Mouse (Mus musculus): Measurements from ENCODE around the gene Tbc1d14. TPM values are rescaled to one million over a fixed set of nuclear protein-coding genes. Genes with fewer than 3 reads are reported as not detected.
A peak's percentile ranks its signal among the peaks of the same experiment; 100 is the strongest.

The Tbc1d14 gene
- polyA plus RNA-seq, 1 experiment from 2014 or later = 9.3 TPM

DNA sequence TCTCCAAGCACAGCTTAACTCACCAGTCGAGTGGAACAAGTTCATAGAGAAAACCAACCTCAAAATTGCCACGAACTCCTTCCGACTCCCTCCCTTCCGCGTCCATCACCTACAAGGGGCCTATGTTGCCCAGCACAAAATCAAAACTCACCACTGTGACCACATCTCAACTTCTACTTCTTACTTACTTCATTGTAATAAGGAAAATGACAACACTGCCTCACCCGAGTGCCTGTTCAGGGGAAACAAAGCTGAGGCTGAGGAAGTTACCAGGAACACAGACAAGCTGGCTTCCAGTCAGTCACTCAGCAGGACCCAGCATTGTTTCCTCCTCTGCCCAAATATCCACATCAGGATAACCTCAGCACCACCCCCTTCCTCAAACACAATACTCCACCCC, 29.3 kb downstream of the Tbc1d14 start:
- 0 out of 2 replicates have a peak overlapping the region, but pooled peaks have one; percentile 18 for H3K27ac ChIP-seq (ENCODE audit: low read length)
- H3K27me3 ChIP-seq (ENCODE audit: control insufficient read depth, insufficient read depth, low read depth, low read length) = no peaks in the 10 kb centered on the region
- no peak overlapping the region for H3K4me3 ChIP-seq (ENCODE audit: low read depth, low read length)
- 74% methylated on average over 6 of the region's 6 CpGs for WGBS (ENCODE audit: insufficient replicate concordance)
- no peaks in the 10 kb centered on the region for H3K36me3 ChIP-seq (ENCODE audit: control insufficient read depth, insufficient read depth)
- no peak overlapping the region for H3K4me2 ChIP-seq (ENCODE audit: low read depth, low read length)
- no peak for ATAC-seq (ENCODE audit: low read depth)
- no peaks in the 10 kb centered on the region for H3K9me3 ChIP-seq (replicated peaks; ENCODE audit: control insufficient read depth, low read length)
- H3K9ac ChIP-seq (ENCODE audit: low read depth, low read length) = no peak overlapping the region
- peaks cover 37% of the 10 kb centered on the region for H3K4me1 ChIP-seq (ENCODE audit: control insufficient read depth, low read depth, low read length)

DNA sequence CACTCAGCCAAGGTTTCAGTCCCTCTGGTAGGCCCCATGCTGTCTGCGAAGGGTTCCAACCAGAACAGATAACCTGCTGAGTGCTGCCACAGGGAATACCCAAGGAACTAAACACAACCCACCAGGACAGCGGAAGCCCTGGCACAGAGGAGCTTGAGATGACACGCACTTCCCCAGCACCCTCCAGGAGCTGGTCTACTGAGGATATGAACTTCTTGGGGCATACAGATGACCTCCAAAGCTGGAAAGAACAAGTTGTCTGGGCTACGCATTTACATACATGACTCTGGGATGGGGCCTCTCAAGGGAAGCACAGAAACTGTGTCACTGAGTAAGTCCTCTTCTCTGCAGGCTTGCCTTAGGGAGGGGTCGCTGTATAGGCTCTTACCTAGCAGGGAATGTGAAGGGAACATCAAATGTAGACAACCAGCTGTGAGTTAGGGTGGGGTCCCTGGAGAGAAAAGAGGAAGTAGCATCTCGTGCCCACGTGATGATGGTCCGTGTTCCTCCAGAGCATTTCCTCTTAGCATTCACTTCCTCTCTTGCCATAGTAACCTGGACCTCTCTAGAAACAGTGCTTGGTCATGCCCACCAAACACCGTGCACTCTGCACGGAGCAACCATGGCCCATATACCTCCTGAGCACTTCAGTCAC, 30.2 kb downstream of the Tbc1d14 start:
- no peak for ATAC-seq (ENCODE audit: low read depth)
- H3K36me3 ChIP-seq (ENCODE audit: control insufficient read depth, insufficient read depth) = no peaks in the 10 kb centered on the region
- peaks cover 37% of the 10 kb centered on the region for H3K4me1 ChIP-seq (ENCODE audit: control insufficient read depth, low read depth, low read length)
- H3K9me3 ChIP-seq (replicated peaks; ENCODE audit: control insufficient read depth, low read length) = no peaks in the 10 kb centered on the region
- H3K9ac ChIP-seq (ENCODE audit: low read depth, low read length) = no peak overlapping the region
- WGBS (ENCODE audit: insufficient replicate concordance) = 41% methylated on average over 10 of the region's 10 CpGs
- H3K27me3 ChIP-seq (ENCODE audit: control insufficient read depth, insufficient read depth, low read depth, low read length) = no peaks in the 10 kb centered on the region
- peak overlapping the region; percentile 52; the same call in 1 of the 2 replicates for H3K27ac ChIP-seq (ENCODE audit: low read length)
- H3K4me2 ChIP-seq (ENCODE audit: low read depth, low read length) = no peak overlapping the region
- no peak overlapping the region for H3K4me3 ChIP-seq (ENCODE audit: low read depth, low read length)

DNA sequence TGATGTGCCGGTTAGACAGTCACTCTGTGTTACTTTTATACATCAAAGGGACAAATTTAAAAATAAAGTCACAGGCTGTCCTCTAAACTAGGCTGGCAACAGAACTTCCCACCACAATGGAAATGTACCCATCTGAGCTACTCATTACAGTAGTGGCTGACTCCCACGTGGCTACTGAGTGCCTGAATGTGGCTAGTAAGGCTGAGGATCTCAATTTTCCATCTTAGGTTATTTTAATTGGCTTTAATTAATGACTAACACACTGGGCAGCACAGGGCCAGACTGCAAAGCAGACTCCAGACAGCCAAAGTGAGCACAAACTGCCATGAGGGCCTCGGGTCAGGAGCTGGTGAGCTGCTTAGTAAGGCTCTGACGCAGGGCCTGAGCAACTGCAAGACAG, 31.6 kb downstream of the Tbc1d14 start:
- no peaks in the 10 kb centered on the region for H3K9me3 ChIP-seq (replicated peaks; ENCODE audit: control insufficient read depth, low read length)
- no peak for ATAC-seq (ENCODE audit: low read depth)
- H3K9ac ChIP-seq (ENCODE audit: low read depth, low read length) = no peak overlapping the region
- WGBS (ENCODE audit: insufficient replicate concordance) = 75% methylated on average over 4 of the region's 4 CpGs
- H3K36me3 ChIP-seq (ENCODE audit: control insufficient read depth, insufficient read depth) = no peaks in the 10 kb centered on the region
- H3K4me1 ChIP-seq (ENCODE audit: control insufficient read depth, low read depth, low read length) = peaks cover 32% of the 10 kb centered on the region
- no peaks in the 10 kb centered on the region for H3K27me3 ChIP-seq (ENCODE audit: control insufficient read depth, insufficient read depth, low read depth, low read length)
- no peak overlapping the region for H3K4me2 ChIP-seq (ENCODE audit: low read depth, low read length)
- H3K27ac ChIP-seq (ENCODE audit: low read length) = no peak overlapping the region
- no peak overlapping the region for H3K4me3 ChIP-seq (ENCODE audit: low read depth, low read length)

DNA sequence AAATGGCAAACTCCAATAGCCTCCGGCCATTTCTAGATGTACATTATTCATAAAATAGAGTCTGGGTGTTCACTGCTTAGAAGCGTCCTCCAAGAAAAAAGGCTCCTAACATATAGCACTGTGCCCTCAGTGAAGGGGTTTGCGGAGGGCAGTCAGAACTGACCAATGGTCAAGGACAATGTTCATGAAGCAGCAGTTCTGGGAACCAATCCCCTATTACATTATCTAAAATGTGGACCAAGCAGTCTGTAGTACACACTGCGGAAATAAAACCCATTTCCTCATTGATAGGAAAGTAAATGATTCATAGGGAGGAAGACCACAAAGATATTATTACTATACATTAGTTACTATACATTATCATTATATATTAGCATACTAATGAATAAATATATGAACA, 32.6 kb downstream of the Tbc1d14 start:
- no peaks in the 10 kb centered on the region for H3K36me3 ChIP-seq (ENCODE audit: control insufficient read depth, insufficient read depth)
- H3K4me2 ChIP-seq (ENCODE audit: low read depth, low read length) = no peak overlapping the region
- no peaks in the 10 kb centered on the region for H3K27me3 ChIP-seq (ENCODE audit: control insufficient read depth, insufficient read depth, low read depth, low read length)
- no peak for ATAC-seq (ENCODE audit: low read depth)
- H3K27ac ChIP-seq (ENCODE audit: low read length) = no peak overlapping the region
- no peak overlapping the region for H3K9ac ChIP-seq (ENCODE audit: low read depth, low read length)
- WGBS (ENCODE audit: insufficient replicate concordance) = 69% methylated on average over 4 of the region's 4 CpGs
- no peak overlapping the region for H3K4me3 ChIP-seq (ENCODE audit: low read depth, low read length)
- H3K9me3 ChIP-seq (replicated peaks; ENCODE audit: control insufficient read depth, low read length) = no peaks in the 10 kb centered on the region
- peaks cover 32% of the 10 kb centered on the region for H3K4me1 ChIP-seq (ENCODE audit: control insufficient read depth, low read depth, low read length)

DNA sequence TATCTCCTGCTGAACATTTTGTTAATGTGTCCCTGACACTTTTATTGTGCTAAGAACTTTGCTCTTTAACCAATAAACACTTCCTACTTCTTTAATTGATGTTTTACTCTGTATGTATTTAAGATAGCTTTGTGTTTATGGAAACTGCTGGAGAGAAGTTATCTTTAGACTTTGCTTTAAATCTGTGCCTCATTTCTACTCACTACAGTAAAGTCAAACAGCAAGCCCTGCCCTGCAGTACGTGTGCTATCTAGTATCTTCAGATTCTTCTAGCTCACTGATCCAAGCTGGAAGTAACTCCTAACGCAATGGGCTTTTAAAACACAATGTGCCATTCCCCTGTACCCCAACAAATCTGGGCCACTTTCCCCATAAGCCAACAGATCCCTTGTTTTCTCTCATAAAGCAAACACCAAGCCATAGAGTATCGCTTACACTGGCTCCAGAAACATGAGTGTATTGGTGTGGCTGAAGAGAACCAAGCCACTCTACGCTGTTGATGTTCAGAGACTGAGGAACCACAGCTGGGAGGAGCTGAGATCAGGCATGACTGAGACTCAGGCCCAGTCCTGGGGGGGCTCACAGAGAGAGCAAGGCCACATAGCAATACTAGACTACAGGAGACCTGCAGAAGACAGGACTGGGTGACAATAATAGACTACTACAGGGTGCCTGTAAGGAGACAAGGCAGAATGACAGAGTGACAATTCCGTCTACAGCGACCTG, 33.4 kb downstream of the Tbc1d14 start:
- Histone ChIP-seq H3K4me2 (ENCODE audit: low read depth, low read length) (no peak overlapping the region), H3K4me3 (ENCODE audit: low read depth, low read length) (no peak overlapping the region), H3K36me3 (ENCODE audit: control insufficient read depth, insufficient read depth) (no peaks in the 10 kb centered on the region), H3K9ac (ENCODE audit: low read depth, low read length) (no peak overlapping the region), H3K9me3 (replicated peaks; ENCODE audit: control insufficient read depth, low read length) (no peaks in the 10 kb centered on the region), H3K27me3 (ENCODE audit: control insufficient read depth, insufficient read depth, low read depth, low read length) (no peaks in the 10 kb centered on the region), H3K27ac (ENCODE audit: low read length) (peak overlapping the region; percentile 64), H3K4me1 (ENCODE audit: control insufficient read depth, low read depth, low read length) (peaks cover 28% of the 10 kb centered on the region)
- 62% methylated on average over 6 of the region's 6 CpGs for WGBS (ENCODE audit: insufficient replicate concordance)
- no peak for ATAC-seq (ENCODE audit: low read depth)

DNA sequence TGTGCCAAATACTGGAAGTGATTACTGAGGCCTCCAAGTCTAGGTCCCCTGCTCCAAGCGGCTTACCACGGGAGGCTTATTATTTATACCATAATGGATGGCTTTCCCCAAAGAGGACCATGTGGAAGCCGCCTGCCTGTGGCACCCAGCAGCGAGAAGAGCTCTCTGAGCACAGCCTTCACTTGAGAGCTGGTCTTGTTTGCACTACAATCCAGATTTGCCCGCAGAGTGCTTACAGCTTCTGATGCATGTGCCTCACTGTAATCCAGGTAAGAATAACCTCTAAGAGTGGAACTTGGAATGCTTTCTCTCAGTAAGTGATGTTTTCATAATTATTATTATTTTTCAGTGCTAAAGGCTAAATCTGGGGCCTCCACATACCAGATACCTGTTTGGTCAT, 34.0 kb downstream of the Tbc1d14 start:
- Histone ChIP-seq H3K4me3 (ENCODE audit: low read depth, low read length) (no peak overlapping the region), H3K27ac (ENCODE audit: low read length) (no peak overlapping the region), H3K4me1 (ENCODE audit: control insufficient read depth, low read depth, low read length) (peaks cover 23% of the 10 kb centered on the region), H3K36me3 (ENCODE audit: control insufficient read depth, insufficient read depth) (no peaks in the 10 kb centered on the region), H3K27me3 (ENCODE audit: control insufficient read depth, insufficient read depth, low read depth, low read length) (no peaks in the 10 kb centered on the region), H3K9me3 (replicated peaks; ENCODE audit: control insufficient read depth, low read length) (no peaks in the 10 kb centered on the region), H3K4me2 (ENCODE audit: low read depth, low read length) (no peak overlapping the region), H3K9ac (ENCODE audit: low read depth, low read length) (no peak overlapping the region)
- 75% methylated on average over 5 of the region's 5 CpGs for WGBS (ENCODE audit: insufficient replicate concordance)
- ATAC-seq (ENCODE audit: low read depth) = no peak

DNA sequence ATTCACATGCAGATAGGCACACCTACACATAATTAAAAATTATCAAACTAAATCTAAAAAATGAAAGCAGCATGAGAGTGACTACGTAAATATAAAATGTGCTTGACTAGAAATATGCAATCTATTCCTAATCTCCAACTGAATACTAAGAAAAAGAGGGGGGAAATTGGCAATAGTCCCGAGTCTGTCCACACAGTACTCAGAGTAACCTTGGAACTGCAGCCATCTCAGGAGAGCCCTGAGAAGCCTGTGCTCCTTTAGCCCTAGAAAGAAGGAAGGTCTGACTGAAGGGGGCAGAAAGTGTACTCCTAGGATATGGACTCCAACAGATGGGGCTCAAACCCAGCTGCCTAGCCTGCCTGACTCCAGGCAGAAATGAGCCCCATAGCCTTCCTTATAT, 34.5 kb downstream of the Tbc1d14 start:
- H3K27ac ChIP-seq (ENCODE audit: low read length) = peak overlapping the region; percentile 24; the same call in 1 of the 2 replicates
- no peak overlapping the region for H3K4me2 ChIP-seq (ENCODE audit: low read depth, low read length)
- no peak overlapping the region for H3K9ac ChIP-seq (ENCODE audit: low read depth, low read length)
- H3K36me3 ChIP-seq (ENCODE audit: control insufficient read depth, insufficient read depth) = no peaks in the 10 kb centered on the region
- no peaks in the 10 kb centered on the region for H3K27me3 ChIP-seq (ENCODE audit: control insufficient read depth, insufficient read depth, low read depth, low read length)
- H3K4me1 ChIP-seq (ENCODE audit: control insufficient read depth, low read depth, low read length) = peaks cover 22% of the 10 kb centered on the region
- WGBS (ENCODE audit: insufficient replicate concordance) = 55% methylated on average over 2 of the region's 2 CpGs
- no peak overlapping the region for H3K4me3 ChIP-seq (ENCODE audit: low read depth, low read length)
- ATAC-seq (ENCODE audit: low read depth) = no peak
- no peaks in the 10 kb centered on the region for H3K9me3 ChIP-seq (replicated peaks; ENCODE audit: control insufficient read depth, low read length)

DNA sequence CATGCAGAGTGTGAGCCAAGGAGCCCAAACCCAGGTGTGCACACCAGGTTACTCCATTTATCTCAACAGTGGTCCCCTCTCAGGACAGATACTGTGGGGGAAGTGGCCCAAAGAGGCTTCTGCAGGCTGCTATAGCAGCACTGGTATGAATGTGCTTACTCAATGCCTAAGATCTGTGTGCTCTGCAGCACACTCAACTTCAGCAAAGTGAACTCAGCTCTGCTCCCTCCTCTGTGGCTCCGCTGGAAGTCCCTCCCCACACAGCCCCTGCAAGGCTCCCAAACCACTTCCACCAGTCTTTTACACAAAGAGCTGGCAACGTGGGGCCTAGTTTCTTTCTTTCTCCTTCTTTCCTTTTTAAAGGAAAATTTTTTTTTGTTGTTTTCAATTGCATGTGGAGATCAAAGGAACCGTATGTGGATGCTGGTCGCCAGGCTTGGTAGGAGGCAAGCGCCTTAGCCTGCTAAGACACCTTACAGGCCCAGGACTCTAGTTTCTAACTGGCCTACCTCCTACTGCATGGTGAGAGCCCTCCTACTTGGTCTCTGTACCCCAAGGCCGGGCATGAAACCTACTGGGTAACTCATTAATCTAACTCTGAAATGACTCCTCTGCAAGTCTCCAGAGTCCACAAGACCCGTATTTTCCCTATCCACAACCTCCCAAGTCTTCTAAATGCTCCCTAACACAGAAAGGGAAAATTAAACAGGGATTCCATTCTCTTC, 35.3 kb downstream of the Tbc1d14 start:
- 48% methylated on average over 7 of the region's 7 CpGs for WGBS (ENCODE audit: insufficient replicate concordance)
- peaks cover 19% of the 10 kb centered on the region for H3K4me1 ChIP-seq (ENCODE audit: control insufficient read depth, low read depth, low read length)
- H3K27ac ChIP-seq (ENCODE audit: low read length) = peak overlapping the region; percentile 62
- no peak overlapping the region for H3K4me2 ChIP-seq (ENCODE audit: low read depth, low read length)
- ATAC-seq (ENCODE audit: low read depth) = peak; percentile 75
- H3K36me3 ChIP-seq (ENCODE audit: control insufficient read depth, insufficient read depth) = no peaks in the 10 kb centered on the region
- H3K27me3 ChIP-seq (ENCODE audit: control insufficient read depth, insufficient read depth, low read depth, low read length) = no peaks in the 10 kb centered on the region
- no peak overlapping the region for H3K4me3 ChIP-seq (ENCODE audit: low read depth, low read length)
- no peaks in the 10 kb centered on the region for H3K9me3 ChIP-seq (replicated peaks; ENCODE audit: control insufficient read depth, low read length)
- H3K9ac ChIP-seq (ENCODE audit: low read depth, low read length) = no peak overlapping the region; the same call in 1 of the 2 replicates

DNA sequence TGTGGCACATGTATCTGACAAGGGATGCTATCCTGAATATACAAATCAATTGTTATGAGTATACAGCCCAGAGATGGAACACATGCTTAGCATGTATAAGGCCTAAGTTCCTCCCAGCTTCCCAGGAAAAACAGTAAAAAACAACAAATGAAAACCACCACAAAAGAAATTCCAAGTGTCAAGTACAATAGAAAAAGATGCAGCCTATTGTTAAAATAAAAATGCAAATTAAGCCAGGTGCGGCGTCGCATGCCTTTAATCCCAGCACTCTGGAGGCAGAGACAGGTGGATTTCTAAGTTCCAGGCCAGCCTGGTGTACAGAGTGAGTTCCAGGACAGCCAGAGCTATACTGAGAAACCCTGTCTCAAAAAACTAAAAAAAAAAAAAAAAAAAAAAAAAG, 36.2 kb downstream of the Tbc1d14 start:
- H3K4me1 ChIP-seq (ENCODE audit: control insufficient read depth, low read depth, low read length) = peaks cover 12% of the 10 kb centered on the region
- H3K4me3 ChIP-seq (ENCODE audit: low read depth, low read length) = no peak overlapping the region
- H3K9ac ChIP-seq (ENCODE audit: low read depth, low read length) = no peak overlapping the region
- no peaks in the 10 kb centered on the region for H3K27me3 ChIP-seq (ENCODE audit: control insufficient read depth, insufficient read depth, low read depth, low read length)
- no peaks in the 10 kb centered on the region for H3K36me3 ChIP-seq (ENCODE audit: control insufficient read depth, insufficient read depth)
- WGBS (ENCODE audit: insufficient replicate concordance) = 89% methylated on average over 3 of the region's 3 CpGs
- no peak overlapping the region for H3K27ac ChIP-seq (ENCODE audit: low read length)
- no peak overlapping the region for H3K4me2 ChIP-seq (ENCODE audit: low read depth, low read length)
- H3K9me3 ChIP-seq (replicated peaks; ENCODE audit: control insufficient read depth, low read length) = no peaks in the 10 kb centered on the region
- no peak for ATAC-seq (ENCODE audit: low read depth)

All from liver, embryonic 16.5 days (tissue).